Mouse (Mus musculus) cerebellum, adult 11 months (tissue): ENCODE measurements at regions not wholly inside any gene's neighbourhood (a gene's known extent, or its start where the extent isn't known, plus 50 kb on each side); places are given as distances from the start of the nearest gene placed in this dataset.
"Not testable (repeated sequence)": the region's sequence is repeated elsewhere in the genome, so short reads cannot be mapped to it uniquely, and the experiment has no call there.

Experiments
- DNase-seq: peaks from one replicate; pipeline ENCODE4 v3.0.0; 2022

GRCm38 (mm10) chr15:38410462-38410861 is 985.1 kb downstream of the 4930447A16Rik start:
- no peak for DNase-seq

- no peak for DNase-seq
These were observed 987.1 kb downstream of the 4930447A16Rik start for GRCm38 (mm10) chr15:38412481-38412880.

GRCm38 (mm10) chr15:38413329-38413728 is 988.0 kb downstream of the 4930447A16Rik start:
- DNase-seq = no peak

GRCm38 (mm10) chr15:38414318-38415090 is 989.1 kb downstream of the 4930447A16Rik start:
- DNase-seq = no peak

- no peak for DNase-seq
These were observed 989.7 kb downstream of the 4930447A16Rik start for GRCm38 (mm10) chr15:38415091-38415486.

GRCm38 (mm10) chr15:38419621-38420020 is 994.3 kb downstream of the 4930447A16Rik start:
- no peak for DNase-seq

GRCm38 (mm10) chr15:38420784-38421183 is 995.4 kb downstream of the 4930447A16Rik start:
- DNase-seq = no peak

- DNase-seq = no peak
These were observed 997.4 kb downstream of the 4930447A16Rik start for GRCm38 (mm10) chr15:38422741-38423140.

GRCm38 (mm10) chr15:38425506-38425905 is 1000.2 kb downstream of the 4930447A16Rik start:
- DNase-seq = no peak

- DNase-seq = no peak
These were observed 1002.6 kb downstream of the 4930447A16Rik start for GRCm38 (mm10) chr15:38427966-38428365.

GRCm38 (mm10) chr15:38431668-38432067 is 1006.3 kb downstream of the 4930447A16Rik start:
- no peak for DNase-seq

GRCm38 (mm10) chr15:38433386-38433785 is 1008.0 kb downstream of the 4930447A16Rik start:
- no peak for DNase-seq

- DNase-seq = not testable (repeated sequence)
These were observed 1008.9 kb downstream of the 4930447A16Rik start for GRCm38 (mm10) chr15:38434239-38434638.
